Mouse (Mus musculus): ENCODE measurements at regions not wholly inside any gene's neighbourhood (a gene's known extent, or its start where the extent isn't known, plus 50 kb on each side); places are given as distances from the start of the nearest gene placed in this dataset.
A peak's percentile ranks its signal among the peaks of the same experiment; 100 is the strongest.

DNA sequence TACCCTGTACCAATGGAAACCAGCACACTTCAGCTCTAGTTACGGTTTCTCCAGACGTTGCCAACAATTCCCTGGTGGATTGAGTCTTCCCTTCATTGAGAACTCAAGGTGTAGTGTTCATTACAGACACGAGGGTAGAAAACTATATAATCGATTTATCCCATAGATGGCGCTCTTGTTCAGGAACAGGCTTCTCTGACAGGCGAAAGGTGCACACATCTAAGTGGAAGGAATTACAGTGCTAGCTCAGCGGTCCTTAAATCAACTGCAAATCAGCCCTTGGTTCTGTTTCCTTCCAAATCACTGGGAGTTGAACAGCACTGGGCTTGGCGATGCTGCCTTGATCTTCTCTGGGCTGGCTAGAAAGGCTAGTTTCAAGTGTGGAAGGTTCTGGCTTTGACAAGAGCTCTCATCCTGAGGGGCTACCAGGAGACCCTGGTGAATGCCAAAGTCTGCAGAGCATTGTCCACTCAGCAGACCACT lies 161.1 kb downstream of the March11 start:
- peak; percentile 82 for DNase-seq (ENCODE audit: low read depth, low spot score)

DNA sequence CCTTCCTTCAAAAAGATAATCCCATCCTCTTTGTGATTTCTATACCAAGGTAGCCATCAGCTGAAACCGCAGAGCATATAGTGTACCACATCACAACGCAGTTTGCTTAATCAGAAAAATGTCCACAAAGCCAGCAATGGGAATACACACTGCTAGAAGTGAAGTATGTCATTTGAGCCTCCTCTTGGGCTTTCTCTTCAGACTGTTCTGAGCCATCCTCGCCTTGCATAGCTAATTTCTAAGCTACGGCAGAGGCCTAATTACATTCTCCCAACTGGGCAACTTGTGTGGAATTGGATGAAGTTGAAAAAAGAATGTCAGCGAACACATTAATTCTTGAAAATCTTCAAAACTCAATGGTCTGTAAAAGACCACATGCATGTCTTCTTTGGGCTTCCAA lies 178.5 kb downstream of the March11 start:
- DNase-seq (ENCODE audit: low read depth, low spot score) = no peak

Data from mesoderm, embryonic 11.5 days (tissue).